Mouse (Mus musculus) central nervous system, embryonic 18 days (tissue): ENCODE results near the gene Ccdc171. TPM values are rescaled to one million over a fixed set of nuclear protein-coding genes. Genes with fewer than 3 reads are reported as not detected.

ENCODE experiments used
- polyA plus RNA-seq: library from polyadenylated mRNA; depleted of rRNA; stranded (reverse); fragments of >200 nt; gene quantifications from 2 replicates; pipeline ENCODE4 v1.2.3, GENCODE M21; 2012; rRNA removed

Ccdc171 gene
- 6.4 and 6.9 TPM in 2 replicates for polyA plus RNA-seq

GRCm38 (mm10) chr4:83524843-83525689 lies at the start of gene Ccdc171:
Gene Ccdc171, plus strand, starts transcription at chr4:83525545.

DNA sequence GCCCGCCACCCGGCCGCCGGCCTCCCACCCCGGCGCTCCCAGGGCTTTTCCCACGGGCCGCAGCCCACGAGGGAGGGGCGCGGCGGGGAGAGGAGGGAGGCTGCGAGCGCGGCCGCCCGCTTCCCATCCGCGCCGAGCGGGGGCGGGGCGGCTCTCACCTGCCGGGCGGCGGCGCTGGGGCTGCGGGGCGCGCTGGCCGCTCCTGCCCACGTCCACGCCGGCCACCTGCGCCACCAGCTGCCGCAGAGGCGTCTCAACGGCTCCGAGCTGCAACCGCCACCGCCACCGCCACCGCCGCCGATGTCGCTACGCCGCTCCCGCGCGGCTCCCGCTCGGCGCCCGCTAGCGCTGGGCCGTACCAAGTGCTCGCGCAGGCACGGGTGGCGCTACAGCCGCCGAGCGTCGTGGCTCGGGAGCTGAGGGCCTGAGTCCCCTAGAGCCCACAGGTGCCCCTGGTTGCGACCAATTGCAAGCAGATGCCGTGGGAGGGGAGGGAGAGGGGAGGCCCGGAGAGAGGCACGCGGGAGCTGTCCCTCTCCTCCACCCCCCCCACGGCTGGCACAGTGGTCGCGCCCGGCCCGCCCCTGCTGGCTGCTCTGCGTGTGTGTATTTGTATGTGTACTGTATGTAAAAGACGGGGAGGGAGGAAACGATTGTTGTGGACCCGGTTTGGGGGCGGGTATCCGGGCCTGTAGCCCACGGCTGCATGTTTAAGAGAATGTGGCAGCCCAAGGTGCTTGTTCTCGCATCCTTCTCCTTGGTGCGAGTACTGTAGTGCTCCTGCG lies 39.0 kb upstream of the Ccdc171 start, which contains the start of gene Psip1:
TSS of gene Psip1 (minus strand) at position 343 of the 785 bp plus-strand sequence.

Other genes with a start within 250 kb of the Ccdc171 start
- gene Ttc39b, start 201.3 kb upstream of the Ccdc171 start, polyA plus RNA-seq: 6.7 and 7.1 TPM in 2 replicates
- gene Snapc3, start 107.8 kb upstream of the Ccdc171 start, polyA plus RNA-seq: 57.9 and 58.4 TPM in 2 replicates
- 337 and 351 TPM in 2 replicates for gene Psip1, start 39.1 kb upstream of the Ccdc171 start, polyA plus RNA-seq